Mouse (Mus musculus) cerebellum, adult 2 months (tissue): ENCODE results near the gene Usp47.

ENCODE experiments used
- CTCF ChIP-seq: fragments of 200-500 bp; IDR thresholded peaks from 2 replicates; pipeline ENCODE4 v1.5.1; 2011; ENCODE audit warnings: low read depth, mild to moderate bottlenecking, control low read depth, low read length, moderate library complexity, borderline replicate concordance; ENCODE audit not compliant: insufficient read depth
- POLR2A ChIP-seq: fragments of 200-500 bp; IDR thresholded peaks from 2 replicates; pipeline ENCODE4 v1.6.1; 2011; ENCODE audit warnings: low read length, control low read depth, borderline replicate concordance; ENCODE audit not compliant: insufficient read depth

- TF ChIP-seq CTCF = no peak
- no peak for TF ChIP-seq POLR2A
These were observed 121.4 kb downstream of the Usp47 start for GRCm38 (mm10) chr7:112144646-112145179.
